Mouse (Mus musculus): ENCODE measurements around the gene Ptprg.

Gene Ptprg

DNA sequence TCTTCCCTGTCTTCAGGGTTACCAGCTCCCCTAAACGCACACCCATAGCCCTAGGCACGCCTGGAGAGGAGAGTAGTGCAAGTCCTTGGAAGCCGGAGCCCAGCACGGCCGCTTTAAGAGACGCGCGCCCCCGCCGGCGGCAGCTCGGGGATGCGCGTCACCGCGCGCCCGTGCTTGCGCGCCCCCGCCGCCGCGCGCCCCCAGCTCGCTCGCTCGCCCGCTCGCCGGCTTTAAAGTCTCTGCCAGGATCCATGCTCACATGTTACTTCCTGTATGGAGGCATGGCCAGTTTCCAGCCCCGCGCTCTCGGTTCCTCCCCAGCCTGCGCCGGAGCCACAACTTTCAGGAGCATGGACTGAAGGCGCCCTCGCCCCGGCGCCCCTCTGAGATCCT, at the start of gene Ptprg:
Gene Ptprg (plus strand): TSS at position 260 of the 393 bp plus-strand sequence.
- no peak for DNase-seq (ENCODE audit: low spot score in 2 of 2)

DNA sequence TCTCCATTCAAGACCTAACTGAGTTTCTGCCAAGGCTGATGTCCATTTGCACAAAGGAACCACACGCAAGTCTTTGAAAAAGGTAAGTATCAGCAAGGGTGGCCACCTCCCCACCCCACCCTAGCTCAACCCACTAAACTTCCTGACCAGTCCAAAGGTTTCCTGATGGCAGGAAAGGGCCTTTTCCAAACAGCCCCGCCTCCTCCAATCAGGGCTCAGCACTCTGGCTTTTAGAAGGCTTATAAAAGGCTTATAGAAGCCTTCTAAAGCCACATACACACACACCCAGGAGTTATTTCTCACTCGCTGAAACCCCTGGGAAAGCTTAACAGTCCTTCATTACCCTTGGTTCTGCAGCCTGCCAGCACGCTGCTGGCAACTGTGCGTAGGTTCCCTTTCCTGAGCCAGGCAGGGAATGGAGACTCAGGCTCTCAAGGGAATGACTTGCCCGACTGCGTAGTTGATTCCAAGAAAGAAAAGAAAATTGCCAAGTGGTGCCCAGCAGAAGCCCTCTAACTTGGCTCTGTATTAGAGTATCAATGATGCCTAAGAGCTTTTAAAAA, 49.4 kb upstream of the Ptprg start:
- DNase-seq (ENCODE audit: low spot score in 2 of 2): no peak

DNA sequence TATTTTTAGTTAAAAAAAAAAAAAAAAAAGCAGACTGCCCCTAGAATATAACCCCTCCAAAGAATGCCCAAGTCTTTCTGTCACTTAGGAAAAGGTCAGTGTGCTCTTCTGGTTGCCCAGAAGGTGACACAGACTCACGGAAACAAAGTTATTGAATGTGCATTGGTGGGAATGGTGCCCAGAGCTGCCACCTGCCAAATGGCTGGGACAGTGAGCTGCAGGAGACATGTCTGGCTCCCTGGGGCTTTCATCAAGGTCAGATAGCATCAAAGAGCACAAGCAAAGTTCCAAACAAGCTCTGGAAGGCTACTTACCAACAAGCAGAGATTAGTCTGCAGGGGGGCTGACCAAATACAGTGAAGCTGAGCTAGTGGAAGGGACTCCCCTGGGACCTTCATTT, 43.2 kb upstream of the Ptprg start:
- DNase-seq (ENCODE audit: low spot score in 2 of 2): no peak

DNA sequence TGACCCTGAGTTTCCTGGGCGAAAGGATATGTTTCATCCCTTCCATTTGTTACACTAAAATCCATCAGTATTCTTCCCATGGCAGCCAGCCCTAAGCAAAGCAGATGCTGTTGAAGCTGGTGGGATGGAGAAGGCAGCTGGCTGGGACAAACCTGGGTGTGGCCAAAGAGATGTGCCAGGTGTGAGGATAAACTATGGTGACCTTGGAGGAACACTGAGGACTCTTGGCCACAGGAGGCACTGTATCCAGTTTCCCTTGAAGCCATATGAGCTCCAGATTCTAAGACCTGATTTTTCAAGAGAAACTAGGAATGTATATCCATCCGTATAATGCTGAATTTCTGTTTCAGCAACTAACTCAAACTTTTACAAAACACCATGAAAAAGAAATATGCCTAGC, 34.2 kb upstream of the Ptprg start:
- no peak for DNase-seq (ENCODE audit: low spot score in 2 of 2)

DNA sequence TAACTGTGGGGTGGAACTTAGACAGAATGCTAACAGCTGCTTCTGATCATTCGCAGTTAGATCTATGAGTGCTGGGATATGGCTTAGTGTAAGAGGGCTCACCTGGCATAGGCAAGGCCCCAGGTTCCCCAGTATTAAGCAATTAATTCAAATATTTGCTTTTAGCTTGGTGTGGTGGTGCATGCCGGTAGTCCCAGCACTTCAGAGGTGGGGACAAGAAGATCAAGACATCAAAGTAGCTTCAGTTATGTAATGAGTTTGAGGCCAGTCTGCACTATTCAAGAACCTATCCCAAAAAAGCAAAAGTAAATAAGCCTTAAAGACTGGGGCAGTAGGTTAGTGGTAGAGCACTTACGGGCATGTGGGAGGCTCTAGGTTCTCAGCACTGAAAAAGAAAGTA, 30.3 kb upstream of the Ptprg start:
- DNase-seq (ENCODE audit: low spot score in 2 of 2): no peak

DNA sequence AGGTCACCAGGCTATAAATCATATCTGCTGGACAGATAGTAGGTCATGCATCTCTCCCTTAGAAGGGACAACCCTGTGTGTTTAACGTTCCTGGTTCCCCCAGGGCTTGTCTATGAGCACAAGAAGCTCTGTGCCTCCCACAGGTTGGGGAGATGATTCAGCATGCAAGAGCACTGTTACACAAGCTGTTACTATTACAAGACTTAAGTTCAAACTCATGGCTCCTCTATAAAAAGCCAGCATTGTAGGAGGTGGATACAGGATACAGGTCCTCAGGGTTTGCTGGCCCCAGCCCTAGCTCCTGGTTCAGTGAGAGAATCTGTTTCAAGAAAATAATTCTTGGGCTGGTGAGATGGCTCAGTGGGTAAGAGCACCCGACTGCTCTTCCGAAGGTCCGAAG, 23.7 kb upstream of the Ptprg start:
- no peak for DNase-seq (ENCODE audit: low spot score in 2 of 2)

DNA sequence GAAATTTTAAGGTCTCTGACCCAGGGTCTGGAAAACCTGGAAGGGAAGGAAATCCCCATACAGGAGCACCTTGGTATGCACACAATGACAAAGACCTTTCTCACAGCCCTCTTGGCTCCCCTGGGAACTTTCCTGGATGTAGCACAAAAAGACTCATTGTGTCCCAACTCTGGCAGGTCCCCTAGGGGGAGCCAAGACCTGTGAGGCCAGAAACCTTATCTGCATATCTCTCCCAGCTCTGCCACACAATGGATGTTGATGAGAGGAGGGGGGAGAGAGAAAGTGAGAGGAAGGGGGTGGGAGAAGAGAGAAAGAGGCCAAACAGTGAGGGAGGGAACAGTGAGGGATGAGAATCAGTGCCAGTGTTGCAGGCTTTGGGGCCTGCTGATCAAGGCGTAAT, 18.9 kb upstream of the Ptprg start:
- no peak for DNase-seq (ENCODE audit: low spot score in 2 of 2)

DNA sequence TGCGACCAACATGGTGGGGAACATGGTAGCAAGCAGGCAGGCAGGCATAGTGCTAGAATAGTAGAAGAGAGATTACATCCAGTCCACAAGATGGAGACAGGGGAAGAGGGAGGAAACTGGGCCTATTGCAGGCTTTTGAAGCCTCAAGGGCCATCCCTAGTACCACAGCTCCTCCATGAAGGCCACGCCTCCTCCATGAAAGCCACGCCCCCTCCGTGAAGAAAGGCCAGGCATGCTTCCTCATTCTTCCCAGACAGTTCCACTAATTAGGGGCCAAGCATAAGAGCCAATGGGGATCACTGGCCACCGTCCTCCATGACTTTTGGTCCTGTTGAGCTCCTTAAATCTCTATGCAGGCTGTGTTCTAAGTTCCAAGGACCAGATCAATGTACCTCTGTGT, 17.2 kb upstream of the Ptprg start:
- no peak for DNase-seq (ENCODE audit: low spot score in 2 of 2)

DNA sequence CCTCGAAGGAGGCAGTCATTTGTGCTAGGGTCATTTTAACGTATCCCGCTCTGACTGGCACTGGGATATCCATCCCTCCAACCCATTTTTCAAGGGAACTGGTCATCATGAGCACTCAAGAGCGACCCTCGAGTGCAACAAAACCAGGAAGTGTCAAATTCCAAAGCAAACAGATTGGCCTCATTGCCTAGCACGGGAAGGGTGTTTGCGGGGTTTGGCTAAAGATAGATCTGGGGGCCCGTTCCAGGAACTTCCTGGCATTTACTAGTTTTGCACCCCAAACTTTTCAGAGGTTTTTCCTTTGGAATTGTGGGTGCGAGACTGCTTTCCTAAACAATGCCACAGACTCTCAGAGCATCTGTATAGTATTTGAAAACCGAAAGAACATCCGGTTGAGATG, 1.4 kb upstream of the Ptprg start:
- no peak for DNase-seq (ENCODE audit: low spot score in 2 of 2)

DNA sequence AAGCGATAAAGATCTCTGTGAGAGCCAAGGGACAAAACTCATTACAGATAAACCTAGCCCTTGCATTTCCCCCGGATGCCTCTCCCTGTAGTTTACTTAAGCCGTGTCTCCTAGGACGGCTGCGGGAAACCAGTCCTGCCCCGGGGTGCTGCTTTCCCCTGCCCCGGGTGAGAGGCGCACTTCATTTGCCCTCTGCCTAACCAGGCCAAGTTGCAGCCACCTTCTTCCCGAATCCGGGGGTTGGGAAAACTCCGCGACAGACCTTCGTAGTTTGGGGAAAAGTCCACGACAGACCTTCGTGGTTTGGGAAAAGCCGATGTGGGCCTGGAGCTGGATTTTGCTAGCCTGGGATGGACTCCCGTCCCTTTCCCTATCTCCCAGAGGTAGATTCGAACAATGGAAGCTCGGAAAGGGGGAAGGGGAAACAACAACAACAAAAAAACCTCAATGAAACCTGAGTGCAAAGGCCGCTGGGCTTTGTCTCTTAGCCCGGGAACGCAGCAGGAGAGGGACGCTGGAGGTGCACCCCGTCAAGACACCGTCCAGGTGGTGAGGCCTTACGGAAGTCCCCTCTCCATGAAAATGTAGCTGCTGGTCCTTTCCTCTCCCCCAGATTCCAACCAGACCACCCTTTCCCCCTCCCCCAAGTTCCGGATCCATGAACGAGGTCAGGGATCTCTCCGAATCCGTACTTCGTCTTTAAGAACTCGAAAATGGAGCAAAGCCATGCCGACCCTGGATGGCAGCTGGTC, 635 bp upstream of the Ptprg start:
- no peak for DNase-seq (ENCODE audit: low spot score in 2 of 2)

DNA sequence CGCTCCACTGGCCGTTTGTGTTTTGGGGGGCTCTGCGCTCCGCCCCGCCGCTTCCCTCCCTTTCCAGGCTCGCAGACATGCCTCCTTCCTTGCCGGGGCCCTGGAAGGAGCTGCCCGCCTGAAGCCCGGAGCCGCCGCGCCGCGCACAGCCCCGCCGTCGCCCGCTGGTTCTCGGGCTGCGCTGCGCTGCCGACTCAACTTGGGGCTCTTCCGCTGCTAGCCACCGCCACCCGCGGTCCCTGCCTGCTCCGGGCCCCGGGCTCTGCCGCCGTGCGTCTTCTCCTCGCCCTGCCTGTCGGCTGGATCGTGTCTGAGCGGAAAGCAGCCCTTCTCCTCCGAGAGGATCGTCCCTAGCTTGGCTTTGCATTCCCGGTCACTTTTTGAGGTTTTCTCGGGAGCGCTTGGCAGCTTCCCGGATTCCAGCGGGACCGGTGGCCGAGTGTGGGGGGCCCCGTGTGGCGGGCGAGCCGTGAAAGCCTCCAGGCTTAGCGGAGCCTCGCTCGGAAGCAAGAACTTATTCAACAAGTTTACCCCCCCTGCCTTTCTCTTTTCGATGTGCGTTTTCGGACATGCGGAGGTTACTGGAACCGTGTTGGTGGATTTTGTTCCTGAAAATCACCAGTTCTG, 460 bp downstream of the Ptprg start:
- DNase-seq (ENCODE audit: low spot score in 2 of 2): no peak

DNA sequence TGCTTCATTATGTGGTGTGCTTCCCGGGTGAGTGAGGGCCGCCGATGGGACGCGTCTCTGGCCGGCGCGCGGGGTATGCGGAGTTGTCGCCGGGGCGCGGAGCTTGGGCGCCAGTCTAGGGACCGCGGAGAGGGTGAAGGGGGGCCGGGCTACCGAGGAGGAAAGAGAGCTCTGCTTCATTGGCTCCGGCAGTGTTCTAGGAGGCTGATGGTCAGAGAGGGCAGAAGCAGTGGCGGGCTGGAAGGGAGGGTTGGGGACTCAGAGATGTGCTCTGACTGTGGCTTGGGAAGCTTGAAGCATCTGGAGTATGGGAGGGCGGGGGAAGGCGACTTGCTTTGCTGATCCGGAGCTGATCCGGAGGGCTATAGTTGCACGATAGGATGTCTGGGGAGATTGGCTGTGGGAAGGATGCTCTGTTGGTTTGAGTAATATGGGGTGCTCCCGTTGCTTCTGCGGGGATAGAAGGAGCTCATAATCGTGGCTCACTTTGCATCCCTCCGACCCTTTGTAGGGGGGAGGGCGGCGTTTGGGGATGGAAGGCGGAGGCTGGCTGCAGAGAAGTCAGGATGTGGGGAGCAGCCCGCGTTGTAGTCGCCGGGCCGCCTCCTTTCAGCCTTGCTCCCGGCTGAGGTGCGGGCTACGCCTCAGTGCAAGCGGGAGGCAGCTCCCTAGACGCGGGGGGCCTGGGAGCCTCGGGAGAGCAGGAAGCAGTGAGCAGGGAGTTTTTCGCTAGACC, 1.1 kb downstream of the Ptprg start:
- no peak for DNase-seq (ENCODE audit: low spot score in 2 of 2)

DNA sequence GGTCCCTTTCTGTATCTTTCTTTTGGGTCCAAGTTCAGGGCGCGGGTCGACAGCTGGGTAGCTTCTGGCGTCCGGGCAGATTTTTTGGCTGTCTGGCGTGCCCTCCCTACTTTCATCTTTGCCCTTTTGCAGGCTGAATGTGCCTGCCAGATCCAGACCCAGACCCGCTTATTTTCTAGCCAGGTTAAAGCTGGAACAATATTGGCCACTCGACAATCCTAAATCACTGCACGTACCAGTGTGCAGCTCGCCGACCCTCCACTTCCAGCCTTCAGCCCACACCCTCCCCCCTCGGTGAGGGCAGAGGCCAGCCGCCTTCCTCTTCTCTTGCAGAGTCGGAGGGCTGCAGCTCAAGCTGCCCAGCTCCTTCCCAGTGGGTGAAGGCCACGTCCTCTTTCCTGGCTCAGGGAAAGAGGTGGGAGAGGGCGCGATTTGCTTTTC, 1.7 kb downstream of the Ptprg start:
- no peak for DNase-seq (ENCODE audit: low spot score in 2 of 2)

DNA sequence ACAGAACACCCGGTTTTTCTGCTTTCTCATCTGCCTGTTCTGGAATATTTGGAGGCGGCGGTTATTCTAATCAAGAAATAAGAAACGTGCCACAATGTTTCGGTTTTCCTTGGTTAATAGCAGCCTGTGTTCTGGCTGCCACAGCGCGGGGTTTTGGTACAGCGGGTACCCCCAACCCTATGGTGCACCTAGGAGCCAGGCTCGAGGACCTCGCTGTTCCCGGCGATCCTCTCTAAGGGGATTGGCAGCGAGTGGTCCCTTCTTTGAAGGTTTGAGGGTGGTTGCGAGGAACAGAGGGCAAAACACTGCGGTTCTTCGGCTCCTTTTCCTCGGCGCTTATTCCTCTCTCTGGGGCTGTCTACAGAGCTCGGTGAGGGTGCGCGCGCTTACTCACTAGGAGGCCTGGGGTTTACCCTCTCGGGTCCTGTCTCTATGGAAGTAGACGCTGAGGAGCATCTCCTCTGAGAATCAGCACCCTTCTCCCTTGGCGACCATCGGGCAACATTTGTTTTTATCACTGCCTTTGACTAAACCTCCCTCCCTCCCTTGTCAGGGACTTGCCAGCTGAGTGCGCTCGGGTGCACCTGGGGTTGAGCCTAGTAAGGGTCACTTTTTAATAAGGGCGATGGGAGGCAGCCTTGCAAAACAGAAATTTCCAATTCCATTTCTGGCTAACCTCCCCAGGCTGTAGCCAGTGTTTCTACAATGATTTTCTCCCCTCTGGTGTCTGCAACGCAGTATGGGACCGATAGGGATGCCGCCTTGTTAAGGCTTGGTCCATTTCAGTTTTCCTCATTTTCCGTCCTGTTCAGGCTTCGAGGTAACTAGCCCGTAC, 2.4 kb downstream of the Ptprg start:
- DNase-seq (ENCODE audit: low spot score in 2 of 2): no peak

DNA sequence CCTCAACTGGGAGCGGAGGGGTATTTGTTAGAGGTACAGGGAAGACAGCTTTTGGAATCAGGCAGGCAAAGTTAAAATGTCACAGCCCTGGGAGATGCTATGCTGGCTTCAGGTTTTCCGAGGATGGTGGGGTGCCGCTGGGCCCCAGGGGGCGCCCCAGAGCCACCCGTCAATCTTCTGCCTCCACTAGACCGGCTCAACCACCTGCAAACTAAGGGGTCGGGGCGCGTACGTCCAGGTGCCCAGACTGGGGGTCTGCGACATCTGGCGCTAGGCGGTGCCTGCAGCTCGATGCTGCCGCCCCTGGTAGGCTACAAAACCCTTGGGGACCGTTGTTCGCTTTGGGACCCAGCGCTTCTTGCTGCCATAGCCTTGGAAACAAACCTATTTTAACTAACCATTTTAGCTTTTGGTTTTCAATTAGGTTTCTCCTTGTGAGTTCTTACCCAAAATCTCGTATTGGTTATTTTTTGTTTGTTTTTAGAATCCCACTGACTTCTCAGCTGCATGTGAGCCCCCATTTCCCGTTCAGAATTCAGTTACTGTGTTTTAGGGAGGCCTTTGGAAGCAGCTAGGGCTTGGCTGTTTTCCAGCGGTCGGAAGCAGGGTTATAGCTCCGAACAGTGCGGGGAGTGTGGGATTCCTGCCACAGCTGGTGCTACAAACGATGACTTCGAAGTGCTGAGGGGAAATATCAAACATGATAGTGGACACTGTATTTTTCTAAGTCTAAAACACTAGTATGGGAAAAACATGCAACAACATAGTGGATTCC, 3.2 kb downstream of the Ptprg start:
- no peak for DNase-seq (ENCODE audit: low spot score in 2 of 2)

DNA sequence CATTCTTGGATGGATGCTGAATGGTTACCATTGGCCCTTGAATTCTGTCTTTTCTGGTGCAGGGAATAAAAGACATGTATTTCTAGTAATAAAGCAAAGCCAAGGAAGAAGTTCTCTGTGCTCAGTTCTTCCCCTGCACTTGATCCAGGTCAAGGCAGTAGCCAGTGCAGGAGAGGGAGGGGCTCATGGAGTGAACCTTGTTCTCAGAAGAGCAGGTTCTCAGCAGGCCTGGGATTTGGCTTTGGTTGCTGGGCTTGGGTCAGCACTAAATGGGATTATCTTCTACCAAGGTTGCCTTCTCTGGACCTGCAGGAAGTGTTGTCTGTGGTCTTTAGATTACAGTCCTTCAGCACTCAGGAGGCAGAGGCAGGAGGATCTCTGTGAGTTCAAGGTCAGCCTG, 5.2 kb downstream of the Ptprg start:
- no peak for DNase-seq (ENCODE audit: low spot score in 2 of 2)

DNA sequence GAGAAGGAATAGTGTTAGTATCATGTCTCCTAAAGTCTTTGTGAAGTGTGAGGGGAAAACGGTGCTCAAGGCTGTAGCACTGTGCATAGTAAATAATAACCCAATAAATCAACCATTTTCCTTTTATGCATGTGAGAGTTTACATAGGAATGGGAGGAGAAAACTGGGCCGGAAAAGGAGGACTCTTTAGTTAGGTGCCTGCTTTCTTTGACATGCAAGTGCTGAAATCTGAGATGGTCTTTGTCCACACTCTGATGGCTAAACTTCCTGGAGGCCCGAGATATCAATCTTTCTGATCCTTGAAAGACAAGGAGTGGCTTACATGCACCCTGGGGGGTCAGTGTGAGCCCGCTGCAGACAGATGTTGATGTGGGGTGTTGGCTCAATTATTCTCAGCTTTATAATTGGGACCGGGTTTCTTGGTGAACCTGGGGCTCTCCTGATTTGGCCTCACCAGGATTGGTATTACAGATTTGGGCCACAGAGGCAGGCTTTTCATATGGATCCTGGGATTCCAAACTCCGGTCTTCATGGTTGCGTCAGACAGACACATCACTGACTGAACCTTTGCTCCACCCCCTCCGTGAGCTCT, 7.4 kb downstream of the Ptprg start:
- no peak for DNase-seq (ENCODE audit: low spot score in 2 of 2)

DNA sequence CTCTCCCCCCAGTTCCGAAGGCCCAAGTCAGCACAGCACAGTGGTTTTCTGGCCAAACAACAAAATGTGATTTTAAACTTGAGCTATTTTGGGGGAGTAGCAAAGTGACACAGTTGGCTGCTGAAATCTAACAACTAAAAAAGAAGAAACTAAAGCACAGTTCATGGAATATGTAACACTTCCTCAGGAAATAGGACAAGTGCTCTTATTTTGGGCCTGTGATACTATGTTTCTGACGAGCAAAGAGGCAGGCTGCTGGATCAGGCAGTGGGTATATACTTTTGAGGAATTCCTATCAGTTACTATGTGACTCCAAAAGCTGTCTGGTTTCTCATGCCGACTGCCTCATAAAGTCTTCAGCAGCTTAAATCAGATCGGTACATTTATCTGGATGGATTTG, 8.1 kb downstream of the Ptprg start:
- DNase-seq (ENCODE audit: low spot score in 2 of 2): no peak

DNA sequence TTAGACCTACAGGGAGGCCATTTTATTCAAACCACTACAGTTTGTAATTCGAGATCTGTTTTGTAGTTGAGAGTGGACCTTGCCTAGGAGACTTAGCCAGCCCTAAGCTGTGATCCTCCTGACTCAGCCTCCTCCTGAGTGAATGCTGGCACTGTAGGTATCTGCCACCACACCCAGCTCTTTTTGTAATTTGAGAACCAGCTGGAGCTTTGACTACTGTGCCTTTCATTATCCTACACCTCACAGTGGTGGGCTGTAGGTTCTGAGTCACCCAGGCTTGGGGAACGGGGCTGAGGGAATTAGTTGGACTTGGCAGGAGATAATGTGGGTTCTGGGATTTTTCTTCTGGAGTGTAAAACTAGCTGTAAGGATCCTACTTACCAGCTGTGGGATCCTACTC, 9.5 kb downstream of the Ptprg start:
- DNase-seq (ENCODE audit: low spot score in 2 of 2): no peak

DNA sequence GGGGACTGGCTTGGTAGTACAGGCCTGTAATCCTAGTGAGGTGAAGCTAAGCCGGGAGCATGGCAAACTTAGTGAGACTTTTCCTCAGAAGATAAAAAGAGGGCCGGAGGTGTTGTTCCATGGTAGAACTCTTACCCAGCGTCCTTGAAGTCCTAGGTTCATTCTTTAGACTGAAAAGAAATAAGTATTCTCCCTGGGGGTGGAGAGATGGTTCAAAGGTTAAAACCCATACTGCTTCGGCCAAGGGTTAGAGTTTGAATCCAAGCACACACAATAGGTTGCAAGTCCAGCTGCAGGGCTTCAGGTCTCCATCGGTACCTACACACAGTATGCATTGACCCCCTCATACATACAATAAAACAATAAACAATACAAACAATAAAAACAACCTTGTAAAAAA, 10.3 kb downstream of the Ptprg start:
- DNase-seq (ENCODE audit: low spot score in 2 of 2): no peak

DNA sequence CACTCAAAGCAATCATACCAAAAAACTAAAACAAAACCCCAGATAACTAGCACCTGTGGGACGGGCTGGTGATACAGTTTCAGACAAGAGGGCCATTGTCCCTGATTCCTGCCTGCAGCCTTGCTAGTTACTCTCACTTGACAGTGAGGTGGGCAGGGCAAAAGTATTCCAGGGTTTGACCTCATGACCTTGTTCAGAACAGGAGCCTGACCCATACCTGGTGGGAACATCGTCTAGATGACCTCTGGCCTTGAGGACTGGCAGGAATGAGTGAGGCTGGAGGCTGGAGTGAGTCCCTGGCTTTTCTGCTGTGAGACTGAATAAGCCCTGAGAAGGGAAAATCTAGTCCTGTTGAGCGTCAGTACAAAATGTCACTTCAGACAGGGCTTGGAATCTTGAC, 11.1 kb downstream of the Ptprg start:
- DNase-seq (ENCODE audit: low spot score in 2 of 2): no peak
